Mouse (Mus musculus) R1 (cell line): ENCODE results near the gene Gm20388.

Experiments used
- DNase-seq: peaks from one replicate; pipeline ENCODE4 v3.0.0-alpha.2; 2018; ENCODE audit warnings: low read depth, low spot score

Gm20388 gene

DNA sequence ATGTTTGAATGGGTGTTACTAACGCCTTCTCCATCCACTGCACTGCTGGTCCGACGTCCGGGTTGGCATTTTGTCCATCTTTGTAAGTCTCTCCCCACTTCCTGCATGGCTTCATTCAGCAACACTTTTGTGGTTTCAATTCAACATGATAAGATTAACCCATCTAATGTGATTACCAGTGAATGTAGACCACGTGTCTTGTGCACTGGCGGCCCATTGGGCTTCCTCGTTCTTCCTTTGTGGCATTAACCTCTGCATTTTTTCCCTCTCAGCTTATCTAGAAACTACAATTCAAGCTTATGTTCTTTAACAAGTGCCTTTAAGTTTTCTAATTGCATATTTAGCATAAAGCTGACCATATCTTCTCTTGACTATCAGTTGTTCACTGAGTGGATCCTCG, 2914.8 kb downstream of the Gm20388 start:
- no peak for DNase-seq

DNA sequence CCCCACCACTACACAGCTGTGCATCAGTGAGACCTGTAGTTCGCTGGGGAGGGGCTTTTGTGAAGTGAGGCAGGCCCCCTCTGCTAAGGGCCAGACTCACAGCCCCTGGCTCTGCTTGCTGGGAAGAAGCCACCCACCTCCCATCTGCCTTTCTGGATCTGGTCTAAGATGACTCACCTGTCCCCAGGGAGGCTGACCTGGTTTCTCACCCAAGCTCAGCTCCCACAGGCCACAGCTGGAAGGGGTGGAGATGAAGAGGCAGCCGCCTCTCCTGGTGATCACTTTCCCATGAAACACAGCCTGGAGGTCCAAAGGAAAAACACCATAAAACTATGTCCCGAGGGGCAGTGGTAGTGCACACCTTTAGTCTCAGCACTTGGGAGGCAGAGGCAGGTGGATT, 2918.8 kb downstream of the Gm20388 start:
- no peak for DNase-seq

DNA sequence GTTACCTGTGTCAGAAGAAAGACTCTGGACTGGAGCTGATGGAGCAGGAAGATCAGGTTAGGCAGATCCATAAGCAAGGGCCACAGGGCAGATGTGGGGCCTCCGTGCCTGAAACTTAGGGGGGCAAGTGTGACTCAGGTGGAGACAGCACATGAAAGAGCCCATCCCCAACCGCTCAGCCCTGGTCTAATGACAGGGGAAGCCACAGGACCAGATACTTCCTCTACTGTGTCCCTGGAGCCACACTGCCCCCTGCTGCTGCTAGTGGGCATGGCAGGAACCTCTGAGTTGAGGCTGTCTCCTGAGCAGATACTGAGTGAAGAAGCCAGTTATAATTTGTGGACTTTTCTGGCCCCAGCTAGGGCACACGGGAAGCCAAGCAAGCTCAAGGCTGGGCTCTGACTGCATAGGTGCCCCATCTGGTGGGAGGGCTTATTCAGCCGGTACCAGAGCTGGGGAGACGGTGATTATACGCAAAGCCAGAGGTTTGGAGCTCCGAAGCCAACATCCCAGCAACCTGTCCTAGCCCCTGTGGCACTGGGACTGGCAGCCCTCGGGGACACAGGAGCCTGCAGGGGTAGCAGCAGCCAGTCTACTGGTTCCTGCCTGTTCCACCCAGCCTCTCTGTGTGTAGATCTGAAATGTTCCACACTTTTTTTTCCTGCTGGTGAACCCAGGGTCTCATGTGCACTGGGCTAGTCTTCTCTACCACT, 2919.9 kb downstream of the Gm20388 start:
- peak; percentile 73 for DNase-seq

DNA sequence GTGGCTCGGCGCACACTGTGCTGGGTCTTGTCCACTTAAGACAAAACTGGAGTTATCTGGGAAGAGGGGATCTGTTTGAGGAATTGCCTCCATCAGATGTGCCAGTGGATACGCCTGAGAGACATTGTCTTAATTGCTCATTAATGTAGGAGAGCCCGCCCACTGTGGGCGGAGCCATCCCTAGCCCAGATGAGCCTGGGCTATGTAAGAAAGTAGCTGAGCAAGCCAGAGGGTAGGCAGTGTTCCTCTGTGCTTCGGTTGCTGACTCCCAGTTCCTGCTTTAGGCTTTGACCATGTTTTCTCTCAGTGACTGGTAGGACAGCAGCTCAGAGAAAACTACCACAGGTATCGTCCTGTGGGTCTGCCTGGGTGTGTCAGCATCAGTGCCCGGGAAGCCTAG, 2923.8 kb downstream of the Gm20388 start:
- DNase-seq = no peak

DNA sequence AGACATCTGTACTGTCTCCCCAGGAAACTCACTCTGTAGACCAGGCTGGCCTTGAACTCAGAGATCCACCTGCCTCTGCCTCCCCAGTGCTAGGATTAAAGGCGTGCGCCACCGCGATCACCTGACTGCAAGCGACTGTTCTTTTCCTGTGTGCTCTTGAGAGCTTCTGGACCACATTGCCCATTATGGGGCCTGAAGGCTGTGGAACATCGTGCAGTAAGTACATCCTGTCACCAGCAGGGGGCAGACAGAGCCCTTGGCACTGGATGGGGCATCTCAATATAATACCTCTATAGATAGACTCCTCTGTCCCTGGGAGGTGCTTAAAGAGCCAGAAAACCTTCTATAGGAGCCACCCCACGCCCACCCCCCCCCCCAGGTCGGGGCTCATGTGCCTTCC, 2924.3 kb downstream of the Gm20388 start:
- DNase-seq = peak; percentile 85

DNA sequence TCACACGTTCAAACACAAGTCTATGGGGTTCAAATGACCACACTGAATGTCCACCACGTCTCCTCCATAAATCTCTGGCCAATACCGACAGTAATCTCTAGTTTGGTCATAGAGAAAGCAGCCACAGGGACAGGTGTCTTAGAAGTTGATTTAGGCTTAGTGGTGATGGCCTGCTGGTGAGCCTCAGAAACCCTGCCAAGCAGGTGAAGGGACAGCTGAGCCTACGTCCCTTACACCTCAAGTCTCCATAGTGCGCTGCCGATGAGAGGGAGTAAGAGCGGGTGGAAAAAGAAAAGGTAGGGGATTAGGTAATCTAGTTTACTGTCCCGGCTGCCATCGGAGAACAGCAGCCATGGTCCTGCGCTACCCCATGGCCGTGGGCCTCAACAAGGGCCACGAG, 2925.6 kb downstream of the Gm20388 start:
- no peak for DNase-seq

DNA sequence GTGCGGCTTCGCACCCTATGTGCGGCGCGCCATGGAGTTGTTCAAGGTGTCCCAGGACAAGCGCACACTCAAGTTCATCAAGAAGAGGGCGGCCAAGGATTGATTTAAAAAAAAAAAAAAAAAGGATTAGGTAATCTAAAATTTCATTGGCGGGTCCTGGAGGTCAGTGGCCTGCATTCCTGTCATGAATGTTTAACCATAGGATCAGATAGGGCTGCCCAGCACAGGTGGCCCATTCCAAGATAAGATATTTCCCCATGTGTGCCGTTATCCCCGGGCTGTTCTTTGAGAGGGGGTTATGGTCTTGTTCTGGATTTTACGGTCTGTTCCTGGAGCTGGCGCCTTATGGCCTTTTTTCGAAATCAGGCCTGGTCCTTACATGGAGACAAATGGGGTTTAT, 2926.1 kb downstream of the Gm20388 start:
- DNase-seq = no peak

DNA sequence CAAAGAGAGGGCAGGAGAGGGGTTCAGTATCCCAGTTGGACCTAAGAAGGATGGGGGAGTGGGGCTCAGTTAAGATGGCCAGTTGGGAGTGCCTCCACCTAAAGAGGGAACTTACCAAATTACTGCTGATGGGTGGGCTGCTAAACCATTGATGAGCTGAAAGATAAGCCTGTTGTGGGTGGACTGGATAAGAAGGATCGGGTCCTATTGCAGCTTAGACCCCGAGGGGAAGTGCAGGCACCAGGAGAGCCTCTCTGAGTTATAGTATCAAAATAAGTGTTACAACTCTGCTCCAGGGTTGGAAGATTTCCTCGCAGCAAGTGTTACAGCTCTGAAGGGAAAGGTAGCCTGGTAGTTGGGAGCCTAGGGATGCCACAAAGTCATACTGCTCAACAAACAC, 2933.5 kb downstream of the Gm20388 start:
- DNase-seq = no peak

DNA sequence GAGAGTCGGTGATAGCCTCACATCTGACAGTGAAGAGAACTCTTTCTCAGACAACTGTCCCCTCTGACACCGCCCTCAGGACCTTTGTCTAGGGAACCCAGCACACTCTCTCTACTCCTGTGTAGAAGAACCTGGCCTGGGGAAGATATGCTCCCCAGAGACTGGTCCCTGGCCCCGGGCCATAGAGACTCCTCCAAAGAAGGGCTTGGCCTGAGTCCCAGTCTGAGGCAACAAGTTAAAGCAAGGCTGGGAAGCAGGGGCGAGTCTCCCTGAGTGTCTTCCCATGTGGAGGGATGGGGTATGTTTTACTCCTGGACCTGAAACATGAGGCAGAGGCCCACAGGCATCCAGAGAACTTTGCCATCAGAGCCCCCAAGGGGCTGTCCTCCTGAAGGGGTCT, 2935.0 kb downstream of the Gm20388 start:
- DNase-seq = no peak

DNA sequence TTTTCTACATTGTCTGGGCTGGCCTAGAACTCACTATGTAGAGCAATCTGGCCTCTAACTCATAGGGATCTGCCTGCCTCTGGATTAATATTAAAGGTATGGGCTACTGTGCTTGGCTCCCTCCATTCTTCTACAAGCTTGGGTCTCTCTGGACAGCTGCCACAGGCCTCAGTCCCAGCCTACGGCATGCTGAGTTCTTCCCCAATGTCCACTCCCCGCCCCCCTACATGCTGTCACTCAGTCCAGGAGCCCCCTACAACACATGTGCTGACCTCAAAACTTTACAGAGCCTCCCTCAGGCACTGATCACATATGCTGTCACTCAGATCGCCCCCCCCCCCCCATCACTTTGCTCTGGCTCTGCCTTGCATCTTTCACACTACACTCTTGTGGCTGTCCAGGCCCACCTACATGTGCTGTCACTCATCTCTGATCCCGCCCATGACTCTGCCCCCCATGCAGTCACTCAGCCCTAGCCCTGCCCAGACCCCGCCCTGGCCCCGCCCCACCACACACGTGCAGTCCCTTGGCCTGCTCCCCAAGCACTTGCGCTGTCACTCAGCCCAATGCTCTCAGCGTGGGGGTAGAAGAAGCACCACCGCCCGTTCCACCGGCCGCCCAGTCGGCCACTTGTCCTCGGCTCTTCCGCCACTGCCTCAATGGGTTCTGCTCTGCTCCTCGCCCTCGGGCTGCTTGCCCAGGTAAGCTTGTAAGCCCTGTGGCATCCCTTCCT, 2937.4 kb downstream of the Gm20388 start, which contains the start of gene Cdh15:
Cdh15 (plus strand) TSS at position 138 of the 733 bp plus-strand sequence.
- peak; percentile 83 for DNase-seq

DNA sequence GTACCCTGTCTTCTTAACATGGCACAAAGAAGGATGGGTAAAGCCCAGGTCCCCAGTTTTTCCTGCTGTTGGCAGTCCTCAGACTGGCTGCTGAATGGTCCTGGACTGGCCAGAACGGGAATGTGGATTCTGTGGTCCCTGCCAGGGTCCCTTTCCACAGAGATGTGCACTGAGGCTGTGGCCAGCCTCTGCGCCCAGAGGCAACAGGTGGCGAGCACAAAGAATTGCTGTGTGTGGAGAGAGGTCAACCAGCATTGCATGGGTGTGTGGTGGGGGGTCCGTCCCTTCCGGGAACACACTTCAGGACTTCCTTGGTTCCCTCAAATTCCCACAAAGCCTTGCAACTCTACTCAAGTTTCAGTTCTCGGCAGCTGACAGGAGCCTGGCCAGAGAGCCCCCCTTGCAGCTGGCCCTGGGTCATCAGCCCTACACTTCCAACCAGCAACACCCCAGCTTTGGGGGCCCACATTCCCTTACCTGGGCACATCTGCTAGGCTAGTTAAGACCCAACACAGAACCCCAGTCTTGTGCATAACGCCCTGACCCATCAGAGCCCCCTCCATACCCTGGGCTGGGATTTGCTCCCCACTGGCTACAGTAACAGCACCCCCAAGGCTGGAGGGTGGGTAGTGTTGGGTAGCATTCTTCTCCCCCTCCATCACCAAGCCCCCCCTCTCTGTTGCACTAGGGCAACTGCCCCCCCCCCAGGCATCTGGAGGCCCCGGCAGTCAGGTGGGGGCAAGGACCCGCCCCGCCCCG, 2938.7 kb downstream of the Gm20388 start:
- DNase-seq = no peak

DNA sequence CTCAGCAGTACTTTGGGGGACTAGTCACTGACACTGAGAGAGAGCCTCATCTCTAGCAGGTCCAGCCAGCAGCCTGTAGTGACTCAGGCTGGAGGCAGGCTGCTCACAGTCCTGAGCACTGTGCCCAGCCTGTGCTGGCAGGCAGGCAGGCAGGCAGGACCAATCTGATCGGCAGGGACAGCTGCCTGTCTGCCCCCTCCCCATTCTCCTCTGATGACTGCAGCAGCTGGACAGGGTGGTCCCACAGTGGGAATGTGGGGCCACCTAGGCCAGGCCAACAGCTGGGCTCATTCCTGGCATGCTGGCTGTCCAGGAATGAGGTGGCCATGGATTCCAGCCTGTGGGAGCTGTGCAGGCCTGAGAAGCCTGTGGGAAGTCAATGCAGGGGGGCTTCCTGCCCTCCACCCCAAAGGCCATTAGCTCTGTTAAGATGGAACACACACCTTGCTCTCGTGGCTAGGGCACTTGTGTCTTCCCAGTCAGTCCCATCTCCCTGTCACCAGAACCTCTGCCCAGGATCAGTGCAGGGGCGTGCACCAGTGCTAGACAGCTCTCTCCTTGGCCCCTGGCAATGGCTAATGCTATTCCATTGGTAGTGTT, 2940.1 kb downstream of the Gm20388 start:
- DNase-seq = no peak

DNA sequence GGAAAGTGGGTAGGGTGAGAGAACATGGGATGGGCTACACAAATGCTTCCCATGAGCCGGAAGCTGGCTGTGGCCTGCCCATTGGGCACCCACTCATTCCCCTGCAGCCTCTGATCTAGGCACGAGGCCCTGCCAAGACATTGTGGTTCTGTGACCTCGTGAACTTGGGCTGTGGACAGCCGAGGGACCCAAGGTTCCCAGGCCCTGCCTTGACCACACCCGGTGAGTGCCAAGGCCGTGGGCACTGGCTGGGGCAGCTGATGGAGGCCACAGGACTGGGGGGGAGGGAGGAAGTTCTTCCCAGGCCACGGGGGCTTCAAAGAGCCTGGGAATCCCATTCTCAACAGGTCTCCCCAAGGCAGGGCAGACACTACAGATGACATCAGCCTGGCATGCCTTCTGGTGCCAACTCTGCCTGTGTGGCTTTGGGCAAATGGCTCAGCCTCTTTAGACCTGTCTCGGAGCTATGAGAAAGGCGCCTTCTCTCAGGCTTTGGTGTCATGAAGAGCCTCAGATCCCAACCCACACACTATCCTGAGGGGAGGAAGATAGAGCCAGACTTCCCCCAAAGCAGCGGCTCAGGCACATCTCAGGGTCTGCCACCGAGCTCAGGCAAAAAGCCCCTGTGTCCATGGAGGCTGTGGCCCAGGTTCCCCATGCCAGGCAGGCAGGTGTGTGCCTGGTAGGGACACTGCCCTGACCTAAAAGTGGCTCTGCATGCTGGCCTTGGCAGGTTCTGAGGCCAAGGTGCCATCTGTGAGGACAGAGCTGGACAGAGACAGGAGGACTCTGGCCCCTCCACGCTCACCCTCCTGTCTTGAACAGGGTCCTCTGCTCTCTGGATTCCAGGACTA, 2941.3 kb downstream of the Gm20388 start:
- no peak for DNase-seq

DNA sequence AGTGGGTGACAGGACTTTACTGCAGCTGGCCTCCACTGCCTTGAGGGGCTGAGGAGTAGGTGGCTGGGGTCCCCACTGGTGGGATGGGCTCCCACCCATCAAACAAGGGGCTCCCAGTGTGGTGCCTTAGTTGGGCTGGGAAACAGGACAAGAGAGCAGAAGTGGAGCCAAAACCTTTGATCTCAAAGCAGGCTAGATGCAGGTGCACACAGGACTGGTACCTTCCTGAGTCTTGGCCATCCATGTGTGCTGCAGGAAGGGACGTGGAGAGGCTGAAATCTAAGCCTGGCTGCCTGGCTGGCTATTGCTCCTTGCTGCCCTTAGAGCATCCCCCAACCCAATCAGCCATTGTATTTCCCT, 2941.9 kb downstream of the Gm20388 start:
- DNase-seq = no peak

DNA sequence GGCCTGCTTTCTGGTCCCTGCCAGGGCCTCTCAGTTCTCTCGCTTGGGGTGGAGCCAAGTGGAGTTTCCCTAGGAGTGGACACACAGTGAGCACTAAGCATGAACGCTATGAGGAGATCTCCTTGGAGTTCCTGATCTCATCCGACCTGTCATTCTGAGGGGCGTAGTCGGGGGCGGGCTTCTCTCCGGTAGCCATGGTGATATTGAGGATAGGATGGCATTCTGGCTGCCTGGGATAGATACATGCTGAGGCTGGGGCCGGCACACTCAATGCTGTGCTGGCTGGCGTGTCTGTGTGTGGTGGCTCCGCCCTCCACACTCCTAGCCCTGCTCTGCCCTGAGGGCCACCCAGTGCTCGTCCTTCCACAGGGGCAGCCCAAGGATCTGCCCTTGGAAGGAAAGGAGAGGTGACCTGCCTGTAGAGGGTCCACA, 2942.7 kb downstream of the Gm20388 start:
- DNase-seq = peak; percentile 35

DNA sequence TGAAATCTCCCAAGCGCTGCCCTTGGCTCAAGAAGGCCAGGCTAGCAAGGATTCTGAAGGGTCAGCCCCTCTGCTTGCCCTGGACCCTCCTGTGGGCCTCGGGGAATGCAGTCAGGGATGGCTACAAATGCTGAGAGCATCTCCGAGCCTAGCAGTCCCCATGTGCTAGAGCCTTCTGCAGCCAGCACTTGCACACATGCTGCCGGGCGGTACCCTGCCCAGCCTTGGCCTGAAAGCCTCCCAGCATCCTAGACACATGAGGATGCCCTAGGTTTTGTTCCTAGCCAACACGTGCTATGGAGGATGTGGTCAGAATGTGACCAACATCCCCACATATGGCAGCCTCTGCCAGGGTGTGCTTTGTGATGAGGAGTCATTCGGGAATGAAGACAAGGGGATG, 2943.7 kb downstream of the Gm20388 start:
- DNase-seq = no peak

DNA sequence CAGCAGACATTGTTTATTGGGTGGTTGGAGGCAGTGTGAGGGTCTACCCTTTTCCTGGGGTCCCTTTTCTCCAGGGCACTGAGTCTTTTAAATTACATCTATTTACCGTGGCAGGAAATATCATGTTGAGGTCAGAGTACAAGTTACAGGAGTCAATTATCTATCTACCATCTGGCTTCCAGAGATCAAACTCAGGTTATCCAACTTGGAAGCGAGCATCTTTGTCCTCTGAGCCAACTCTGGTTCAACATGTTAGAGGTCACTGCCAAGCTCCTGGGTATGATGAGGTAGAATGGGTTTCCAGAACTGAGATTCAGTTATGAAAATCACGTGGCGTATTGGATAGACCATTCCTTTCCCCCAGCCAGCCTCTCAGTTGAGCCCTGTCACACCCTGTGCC, 2944.5 kb downstream of the Gm20388 start:
- DNase-seq = no peak

DNA sequence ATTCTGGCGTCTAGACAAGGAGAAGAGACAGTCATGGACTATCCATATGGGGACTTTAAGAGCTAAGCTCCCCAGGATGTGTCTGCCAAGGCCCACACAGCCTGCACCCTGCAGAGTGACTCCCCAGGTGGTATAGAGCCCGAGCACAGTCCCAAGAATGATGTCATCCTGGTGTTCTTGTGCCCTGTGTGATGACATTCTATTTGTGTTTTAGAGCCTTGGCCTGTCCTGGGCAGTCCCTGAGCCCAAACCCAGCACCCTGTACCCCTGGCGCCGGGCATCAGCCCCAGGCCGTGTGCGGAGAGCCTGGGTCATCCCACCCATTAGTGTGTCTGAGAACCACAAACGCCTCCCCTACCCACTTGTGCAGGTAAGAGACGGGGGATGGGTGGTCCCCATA, 2945.6 kb downstream of the Gm20388 start:
- no peak for DNase-seq

DNA sequence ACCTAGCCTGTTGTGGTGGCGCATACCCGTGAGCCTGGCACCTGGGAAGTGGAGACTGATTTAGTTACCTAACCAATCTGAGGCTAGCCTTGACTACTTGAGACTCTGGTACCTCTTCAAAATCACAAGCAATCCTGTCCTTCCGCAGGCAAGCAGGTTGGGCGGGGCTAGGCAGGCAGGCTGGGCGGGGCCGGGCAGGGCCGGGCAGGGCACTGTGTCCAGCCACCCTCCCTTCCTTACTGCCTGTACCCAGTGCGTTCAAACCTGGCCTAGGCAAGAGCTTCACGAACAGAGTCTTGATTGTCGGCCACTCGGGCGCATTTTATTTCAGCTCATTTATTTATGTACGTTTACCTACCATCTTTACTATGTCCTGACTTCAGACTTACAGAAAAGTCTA, 2949.2 kb downstream of the Gm20388 start:
- DNase-seq = no peak

DNA sequence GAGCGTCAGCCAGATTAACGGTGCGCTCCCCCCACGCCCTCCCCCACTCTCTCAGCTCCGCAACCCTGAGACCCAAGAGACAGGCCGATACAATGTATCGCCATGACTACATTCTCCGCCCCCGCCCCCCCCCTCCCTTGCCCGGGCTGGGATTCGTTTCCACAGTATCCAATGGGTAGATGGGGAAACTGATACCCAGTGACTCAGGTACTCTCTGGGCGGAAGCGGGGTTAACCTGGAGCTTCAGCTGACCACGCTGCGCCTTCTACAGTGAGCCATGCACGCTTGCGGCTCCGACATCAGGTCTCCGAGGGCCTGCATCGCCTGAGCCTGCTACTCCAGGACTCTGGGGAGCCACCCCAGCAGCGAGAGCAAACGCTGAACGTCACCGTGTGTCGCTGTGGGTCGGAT, 2954.1 kb downstream of the Gm20388 start:
- DNase-seq = peak; percentile 27

DNA sequence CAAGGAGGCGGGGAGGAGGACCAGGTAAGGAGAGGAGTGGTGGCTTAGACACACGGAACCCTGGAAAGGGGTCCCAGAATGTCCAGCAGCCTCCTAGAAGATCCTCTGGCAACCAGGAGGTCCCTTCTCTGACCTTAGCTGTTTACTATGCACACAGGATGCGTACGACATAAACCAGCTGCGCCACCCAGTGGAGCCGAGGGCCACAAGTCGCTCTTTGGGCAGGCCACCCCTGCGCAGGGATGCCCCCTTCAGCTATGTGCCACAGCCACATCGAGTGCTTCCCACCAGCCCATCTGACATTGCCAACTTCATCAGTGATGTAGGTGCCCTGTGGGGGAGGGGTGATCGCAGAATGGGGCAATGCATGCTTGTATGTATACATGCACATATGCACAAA, 2954.8 kb downstream of the Gm20388 start:
- DNase-seq = no peak
